Mouse (Mus musculus): ENCODE measurements around the gene Ephx1. TPM values are rescaled to one million over a fixed set of nuclear protein-coding genes. Genes with fewer than 3 reads are reported as not detected.
"Not testable (repeated sequence)": the region's sequence is repeated elsewhere in the genome, so short reads cannot be mapped to it uniquely, and the experiment has no call there.

Ephx1 gene
- polyA plus RNA-seq, 1 experiment, result 142 TPM

DNA sequence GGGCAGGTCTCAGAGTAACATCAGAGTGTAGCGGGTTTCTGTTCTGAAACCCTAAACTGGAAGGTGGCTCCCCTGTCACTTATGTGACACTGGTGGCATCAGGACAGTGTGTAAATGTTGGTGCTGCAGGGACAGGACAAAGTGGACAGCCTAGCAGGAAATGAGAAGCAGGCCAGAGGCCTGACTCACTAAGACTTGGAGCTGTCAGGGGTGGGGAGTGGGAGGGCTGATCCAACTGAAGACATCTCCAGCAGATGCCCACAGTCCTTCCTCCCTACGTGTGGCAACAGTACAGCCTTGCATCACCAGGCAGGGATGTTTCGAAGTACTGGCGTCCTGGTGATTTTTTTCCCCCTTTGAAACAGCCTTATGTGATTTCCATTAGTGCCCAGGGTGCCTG lies 76.2 kb downstream of the Ephx1 start:
- Histone ChIP-seq H3K4me3 (replicated peaks; ENCODE audit: extremely low read depth, low read depth, low read length) (no peak overlapping the region), H3K4me1 (ENCODE audit: control insufficient read depth, insufficient read depth, low read length) (peaks cover 29% of the 10 kb centered on the region)
- TF ChIP-seq POLR2A (IDR thresholded peaks at IDR 0.05; ENCODE audit: borderline replicate concordance, extremely low read depth, low read depth, low read length) (no peak), CTCF (IDR thresholded peaks at IDR 0.05; ENCODE audit: insufficient read depth, low read length) (no peak)
- WGBS, result 50% methylated on average over 4 of the region's 4 CpGs
- no peak for DNase-seq

- H3K4me3 ChIP-seq (replicated peaks; ENCODE audit: extremely low read depth, low read depth, low read length), result no peak overlapping the region
- WGBS, result 48% methylated on average over 1 of the region's 1 CpGs
- TF ChIP-seq CTCF (IDR thresholded peaks at IDR 0.05; ENCODE audit: insufficient read depth, low read length) (no peak), POLR2A (IDR thresholded peaks at IDR 0.05; ENCODE audit: borderline replicate concordance, extremely low read depth, low read depth, low read length) (no peak)
- no peak for DNase-seq
- H3K4me1 ChIP-seq (ENCODE audit: control insufficient read depth, insufficient read depth, low read length), result peaks cover 29% of the 10 kb centered on the region
Measured at GRCm38 (mm10) chr1:180943896-180944295, 76.8 kb downstream of the Ephx1 start.

DNA sequence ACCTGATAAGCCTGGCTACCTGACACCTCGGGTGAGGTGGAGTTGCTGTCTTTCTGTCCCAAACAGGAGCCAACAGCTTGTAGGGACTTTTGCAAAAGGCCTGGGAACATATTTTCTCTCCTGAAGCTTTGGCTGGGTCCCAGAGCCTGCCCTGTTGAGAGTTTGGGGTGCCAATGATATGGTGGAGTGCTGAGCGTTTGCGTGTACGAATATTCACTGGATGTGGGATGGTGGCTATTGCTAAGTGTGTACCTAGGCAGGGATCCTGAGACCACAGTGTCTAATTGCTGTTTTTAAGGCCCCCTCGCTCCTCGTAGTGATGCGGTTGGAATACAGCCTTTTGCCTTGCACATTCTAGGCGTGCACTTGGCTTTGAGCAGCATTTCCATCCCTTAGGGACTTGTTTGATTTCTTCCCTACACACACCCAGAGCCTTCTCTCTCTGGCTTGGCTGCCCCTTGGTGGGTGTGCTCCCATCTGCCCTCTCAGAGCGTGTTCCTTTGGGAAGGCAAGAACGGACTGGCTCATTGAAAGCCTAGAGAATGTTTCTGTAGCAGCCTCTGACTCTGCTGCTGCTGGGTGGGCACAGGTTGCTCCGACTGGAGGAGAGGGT lies 77.6 kb downstream of the Ephx1 start:
- WGBS, result 27% methylated on average over 11 of the region's 11 CpGs
- peaks cover 29% of the 10 kb centered on the region for H3K4me1 ChIP-seq (ENCODE audit: control insufficient read depth, insufficient read depth, low read length)

GRCm38 (mm10) chr1:180942166-180943031 lies 78.3 kb downstream of the Ephx1 start, which contains the start of gene Tmem63a:
Tmem63a (plus strand) TSS chr1:180942344.
- WGBS, result under 1% methylated on average over 73 of the region's 73 CpGs
- peaks cover 29% of the 10 kb centered on the region for H3K4me1 ChIP-seq (ENCODE audit: control insufficient read depth, insufficient read depth, low read length)
- peak; percentile 86 for DNase-seq

More for the DNA sequence above, 77.6 kb downstream of the Ephx1 start:
- peak overlapping the region; percentile 83 for H3K4me3 ChIP-seq (replicated peaks; ENCODE audit: extremely low read depth, low read depth, low read length)
- DNase-seq, result no peak
- TF ChIP-seq CTCF (IDR thresholded peaks at IDR 0.05; ENCODE audit: insufficient read depth, low read length) (no peak), POLR2A (IDR thresholded peaks at IDR 0.05; ENCODE audit: borderline replicate concordance, extremely low read depth, low read depth, low read length) (no peak)

GRCm38 (mm10) chr1:180941726-180942125 lies 79.0 kb downstream of the Ephx1 start:
- peak; percentile 44 for DNase-seq
- peak overlapping the region; percentile 83 for H3K4me3 ChIP-seq (replicated peaks; ENCODE audit: extremely low read depth, low read depth, low read length)
- H3K4me1 ChIP-seq (ENCODE audit: control insufficient read depth, insufficient read depth, low read length), result peaks cover 29% of the 10 kb centered on the region
- 4% methylated on average over 18 of the region's 18 CpGs for WGBS
- TF ChIP-seq POLR2A (IDR thresholded peaks at IDR 0.05; ENCODE audit: borderline replicate concordance, extremely low read depth, low read depth, low read length) (no peak), CTCF (IDR thresholded peaks at IDR 0.05; ENCODE audit: insufficient read depth, low read length) (no peak)

More at GRCm38 (mm10) chr1:180942166-180943031, 78.3 kb downstream of the Ephx1 start, which contains the start of gene Tmem63a:
- peak within 1 kb of the TSS; percentile 83 for H3K4me3 ChIP-seq (replicated peaks; ENCODE audit: extremely low read depth, low read depth, low read length)
- no peak for TF ChIP-seq CTCF (IDR thresholded peaks at IDR 0.05; ENCODE audit: insufficient read depth, low read length)
- peak; percentile 69; the same call in 1 of the 2 replicates for TF ChIP-seq POLR2A (IDR thresholded peaks at IDR 0.05; ENCODE audit: borderline replicate concordance, extremely low read depth, low read depth, low read length)

DNA sequence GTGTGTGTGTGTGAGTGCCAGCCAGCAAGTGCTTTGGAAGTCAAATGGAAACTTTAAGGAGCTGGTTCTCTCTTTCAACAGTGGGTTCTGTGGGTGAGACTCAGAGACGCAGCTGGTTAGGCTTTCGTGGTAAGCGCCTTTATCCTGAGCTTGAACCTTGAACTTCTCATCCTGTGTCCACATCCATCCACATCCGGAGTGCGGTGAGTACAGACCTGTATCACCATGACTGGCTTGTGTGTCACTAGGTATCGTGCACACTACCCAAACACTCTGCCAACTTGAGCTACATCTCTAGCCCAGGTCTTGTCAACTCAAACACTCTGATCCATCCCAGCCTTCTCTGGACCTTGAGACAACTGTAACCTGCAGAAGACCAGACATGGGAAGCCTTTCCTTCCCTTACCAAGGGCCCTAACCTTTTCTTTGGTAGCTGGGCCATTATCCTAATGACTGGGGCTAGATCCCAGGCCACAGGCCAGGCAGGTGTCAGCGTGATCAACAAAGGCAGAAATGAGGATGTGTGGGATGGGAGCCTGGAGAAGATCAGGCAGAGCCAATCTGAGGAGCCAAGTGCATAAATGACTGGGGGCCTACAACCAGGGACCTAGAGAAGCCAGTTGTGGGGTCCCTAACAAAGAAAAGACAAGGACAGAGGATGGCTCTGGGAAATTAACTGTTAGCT lies 79.8 kb downstream of the Ephx1 start:
- 86% methylated on average over 7 of the region's 7 CpGs for WGBS
- no peak overlapping the region for H3K4me3 ChIP-seq (replicated peaks; ENCODE audit: extremely low read depth, low read depth, low read length)
- H3K4me1 ChIP-seq (ENCODE audit: control insufficient read depth, insufficient read depth, low read length), result peaks cover 27% of the 10 kb centered on the region
- no peak for TF ChIP-seq CTCF (IDR thresholded peaks at IDR 0.05; ENCODE audit: insufficient read depth, low read length)
- no peak for TF ChIP-seq POLR2A (IDR thresholded peaks at IDR 0.05; ENCODE audit: borderline replicate concordance, extremely low read depth, low read depth, low read length)
- DNase-seq, result no peak

DNA sequence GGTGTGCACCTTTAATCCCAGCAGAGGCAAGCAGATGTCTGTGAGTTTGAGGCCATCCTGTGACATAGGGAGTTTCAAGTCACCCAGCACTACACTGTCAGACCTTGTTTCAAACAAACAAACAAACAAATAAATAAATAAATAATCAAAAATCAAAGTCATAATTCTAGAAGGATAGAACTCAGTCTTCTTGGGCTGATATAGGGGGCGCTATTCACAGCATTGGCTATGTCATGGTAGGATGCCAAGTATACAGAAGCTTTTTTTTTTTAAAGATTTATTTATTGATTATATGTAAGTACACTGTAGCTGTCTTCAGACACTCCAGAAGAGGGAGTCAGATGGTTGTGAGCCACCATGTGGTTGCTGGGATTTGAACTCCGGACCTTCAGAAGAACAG lies 81.9 kb downstream of the Ephx1 start:
- WGBS, result 84% methylated on average over 2 of the region's 2 CpGs
- DNase-seq; H3K4me3 ChIP-seq (replicated peaks; ENCODE audit: extremely low read depth, low read depth, low read length): not testable (repeated sequence)
- peaks cover 13% of the 10 kb centered on the region for H3K4me1 ChIP-seq (ENCODE audit: control insufficient read depth, insufficient read depth, low read length)

DNA sequence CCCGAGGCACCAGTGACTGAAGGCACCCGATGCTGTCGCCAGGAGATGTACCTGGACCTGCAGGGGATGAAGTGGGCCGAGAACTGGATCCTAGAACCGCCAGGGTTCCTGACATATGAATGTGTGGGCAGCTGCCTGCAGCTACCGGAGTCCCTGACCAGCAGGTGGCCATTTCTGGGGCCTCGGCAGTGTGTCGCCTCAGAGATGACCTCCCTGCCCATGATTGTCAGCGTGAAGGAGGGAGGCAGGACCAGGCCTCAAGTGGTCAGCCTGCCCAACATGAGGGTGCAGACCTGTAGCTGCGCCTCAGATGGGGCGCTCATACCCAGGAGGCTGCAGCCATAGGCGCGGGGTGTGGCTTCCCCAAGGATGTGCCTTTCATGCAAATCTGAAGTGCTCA lies 83.1 kb downstream of the Ephx1 start:
- 88% methylated on average over 13 of the region's 13 CpGs for WGBS
- not testable (repeated sequence) for H3K4me3 ChIP-seq (replicated peaks; ENCODE audit: extremely low read depth, low read depth, low read length); H3K4me1 ChIP-seq (ENCODE audit: control insufficient read depth, insufficient read depth, low read length); DNase-seq

DNA sequence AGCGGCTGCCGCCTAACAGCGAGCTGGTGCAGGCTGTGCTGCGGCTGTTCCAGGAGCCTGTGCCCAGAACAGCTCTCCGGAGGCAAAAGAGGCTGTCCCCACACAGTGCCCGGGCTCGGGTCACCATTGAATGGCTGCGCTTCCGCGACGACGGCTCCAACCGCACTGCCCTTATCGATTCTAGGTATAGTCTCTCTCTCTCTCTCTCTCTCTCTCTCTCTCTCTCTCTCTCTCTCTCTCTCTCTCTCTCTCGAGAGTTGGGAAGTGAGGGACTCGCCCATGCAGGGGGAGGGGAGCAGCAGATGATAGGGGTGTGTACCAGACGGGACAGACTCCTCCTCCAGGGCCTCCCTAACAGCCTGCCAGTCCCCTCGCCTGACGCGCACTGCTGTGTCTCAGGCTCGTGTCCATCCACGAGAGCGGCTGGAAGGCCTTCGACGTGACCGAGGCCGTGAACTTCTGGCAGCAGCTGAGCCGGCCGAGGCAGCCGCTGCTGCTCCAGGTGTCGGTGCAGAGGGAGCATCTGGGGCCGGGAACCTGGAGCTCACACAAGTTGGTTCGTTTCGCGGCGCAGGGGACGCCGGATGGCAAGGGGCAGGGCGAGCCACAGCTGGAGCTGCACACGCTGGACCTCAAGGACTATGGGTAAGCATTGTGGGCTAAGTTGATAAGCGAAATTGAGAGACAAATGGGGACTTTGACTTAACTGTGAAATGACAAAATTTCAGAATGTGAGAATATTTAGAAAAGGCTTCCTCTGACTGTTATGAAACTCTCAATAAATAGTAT lies 83.9 kb downstream of the Ephx1 start:
- not testable (repeated sequence) for DNase-seq; H3K4me1 ChIP-seq (ENCODE audit: control insufficient read depth, insufficient read depth, low read length)
- 7% methylated on average over 41 of the region's 41 CpGs for WGBS
- H3K4me3 ChIP-seq (replicated peaks; ENCODE audit: extremely low read depth, low read depth, low read length), result peak overlapping the region; percentile 52
